Comparison of ENCODE assay signal across 9 mouse cellular contexts in the genomic region with DNA sequence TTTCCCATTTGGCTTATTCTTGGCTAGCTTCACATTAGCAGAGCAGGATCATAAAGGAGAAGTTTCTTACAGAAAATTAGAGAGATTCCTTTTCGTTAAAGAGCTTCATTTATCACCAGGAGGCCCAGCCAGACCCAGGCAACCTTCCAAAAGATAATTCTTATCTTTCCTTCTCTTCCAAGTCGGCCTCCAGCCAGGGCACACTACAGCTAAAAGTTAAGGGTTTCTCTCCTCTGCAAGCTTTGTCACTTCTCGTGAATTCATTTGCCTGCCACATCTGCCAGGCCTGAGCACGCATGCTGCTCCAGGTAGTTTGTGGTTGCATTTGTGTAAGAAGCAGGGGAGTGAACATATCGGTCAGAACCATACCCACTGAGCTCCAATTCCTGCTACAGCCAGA. TPM values are rescaled to one million over a fixed set of nuclear protein-coding genes. Genes with fewer than 3 reads are reported as not detected.
DNase-seq lines count a peak whose midpoint lies in the region; ATAC-seq and TF ChIP-seq lines count a peak whose summit lies in the region.
"Had no signal": no experiment of that assay in that cellular context is flagged by ENCODE, and none has a peak within 500 bp of the region (broad histone marks: within the 10 kb centered on the region; RNA-seq: fewer than 3 reads in every experiment).

No protein-coding gene starts in this region.

- H3K27me3 ChIP-seq in hindbrain, embryonic 16.5 days (replicated peaks; ENCODE audit: control insufficient read depth, insufficient read depth, low read length) = no peaks in the 10 kb centered on the region
- H3K27me3 ChIP-seq in midbrain, embryonic 16.5 days (ENCODE audit: control insufficient read depth, insufficient read depth, low read depth, low read length) = no peaks in the 10 kb centered on the region
- H3K27me3 ChIP-seq: Patski had no signal

- H3K4me1 ChIP-seq in embryonic fibroblast, embryonic 13.5 days (ENCODE audit: control insufficient read depth, insufficient read depth, low read length) = no peaks in the 10 kb centered on the region
- H3K4me1 ChIP-seq in hindbrain, embryonic 16.5 days (ENCODE audit: control insufficient read depth, insufficient read depth, low read depth, low read length) = peaks cover 10% of the 10 kb centered on the region
- peaks cover 11% of the 10 kb centered on the region for H3K4me1 ChIP-seq in midbrain, embryonic 16.5 days (ENCODE audit: control insufficient read depth, insufficient read depth, low read length)

- no peak for ATAC-seq in hindbrain, embryonic 16.5 days
- no peak for ATAC-seq in midbrain, embryonic 16.5 days

- no peaks in the 10 kb centered on the region for H3K9me3 ChIP-seq in hindbrain, embryonic 16.5 days (ENCODE audit: control insufficient read depth, low read length)
- H3K9me3 ChIP-seq in midbrain, embryonic 16.5 days (replicated peaks; ENCODE audit: control insufficient read depth, low read length, poor library complexity, severe bottlenecking) = no peaks in the 10 kb centered on the region

- H3K4me2 ChIP-seq in hindbrain, embryonic 16.5 days (ENCODE audit: low read length) = peak overlapping the region; percentile 84
- peak overlapping the region; percentile 78 for H3K4me2 ChIP-seq in midbrain, embryonic 16.5 days (ENCODE audit: low read length)

- peak overlapping the region; percentile 68; the same call in 1 of the 2 replicates for H3K27ac ChIP-seq in embryonic fibroblast, embryonic 13.5 days (ENCODE audit: insufficient read depth, low read length)
- no peak overlapping the region for H3K27ac ChIP-seq in hindbrain, embryonic 16.5 days (ENCODE audit: low read depth, low read length)
- no peak overlapping the region for H3K27ac ChIP-seq in midbrain, embryonic 16.5 days (ENCODE audit: low read length)

- no peak for TF ChIP-seq POLR2A in embryonic fibroblast, embryonic 13.5 days (IDR thresholded peaks at IDR 0.05; ENCODE audit: low read depth, low read length)

- DNase-seq in kidney, postnatal 4 days = peak; percentile 22 to 34
- no peak for DNase-seq in kidney, adult 8-10 months
- no peak for DNase-seq in adipocyte (ENCODE audit: low spot score)
- no peak for DNase-seq in urinary bladder, postnatal 14 days (ENCODE audit: low spot score)
- no peak for DNase-seq in lung, postnatal 36 days

- H3K4me3 ChIP-seq in embryonic fibroblast, embryonic 13.5 days (ENCODE audit: insufficient read depth, low read length) = no peak overlapping the region
- H3K4me3 ChIP-seq in hindbrain, embryonic 16.5 days (ENCODE audit: low read length) = no peak overlapping the region; the same call in 1 of the 2 replicates
- peak overlapping the region; percentile 92; the same call in 1 of the 2 replicates for H3K4me3 ChIP-seq in midbrain, embryonic 16.5 days (ENCODE audit: low read depth, low read length)

- H3K9ac ChIP-seq in hindbrain, embryonic 16.5 days (ENCODE audit: low read depth, low read length) = no peak overlapping the region; the same call in 1 of the 2 replicates
- H3K9ac ChIP-seq in midbrain, embryonic 16.5 days (ENCODE audit: low read depth, low read length) = no peak overlapping the region

- no peak for TF ChIP-seq CTCF in embryonic fibroblast, embryonic 13.5 days (IDR thresholded peaks at IDR 0.05; ENCODE audit: borderline replicate concordance, insufficient read depth, low read length)

- 58% methylated on average over 5 of the region's 5 CpGs for WGBS in hindbrain, embryonic 16.5 days
- WGBS in midbrain, embryonic 16.5 days = 62% methylated on average over 5 of the region's 5 CpGs

- H3K36me3 ChIP-seq in hindbrain, embryonic 16.5 days (ENCODE audit: control insufficient read depth, insufficient read depth, low read length) = peaks cover 5% of the 10 kb centered on the region; the same call in 1 of the 2 replicates
- H3K36me3 ChIP-seq in midbrain, embryonic 16.5 days (ENCODE audit: control insufficient read depth, insufficient read depth, low read length) = peaks cover 5% of the 10 kb centered on the region

RNA-seq across cellular contexts. Expression of a gene that starts 0.8 kb away (rescaled TPM):
- polyA plus RNA-seq in embryonic fibroblast, embryonic 13.5 days (2011; ENCODE audit: insufficient read length, low read depth, missing spikeins) = 30.4 and 33.2 TPM in 2 replicates
- 14.5 and 16.3 TPM in 2 replicates for polyA plus RNA-seq in hindbrain, embryonic 16.5 days (2015; fragmentation: Nextera tagmentation; extraction: Ambion mirVana)
- polyA plus RNA-seq in midbrain, embryonic 16.5 days (2015; fragmentation: Nextera tagmentation; extraction: Ambion mirVana) = 13.5 and 13.6 TPM in 2 replicates

RNA-seq across cellular contexts. Expression of a gene that starts 30.7 kb away (rescaled TPM):
- polyA plus RNA-seq in embryonic fibroblast, embryonic 13.5 days (2011; ENCODE audit: insufficient read length, low read depth, missing spikeins) = not detected in 2 replicates
- polyA plus RNA-seq in hindbrain, embryonic 16.5 days (2015; fragmentation: Nextera tagmentation; extraction: Ambion mirVana) = not detected in 2 replicates
- polyA plus RNA-seq in midbrain, embryonic 16.5 days (2015; fragmentation: Nextera tagmentation; extraction: Ambion mirVana) = not detected in 2 replicates
- polyA plus RNA-seq: Patski had no signal

RNA-seq across cellular contexts. Expression of a gene that starts 49.6 kb away (rescaled TPM):
- polyA plus RNA-seq in embryonic fibroblast, embryonic 13.5 days (2011; ENCODE audit: insufficient read length, low read depth, missing spikeins) = not detected in 2 replicates
- polyA plus RNA-seq in hindbrain, embryonic 16.5 days (2015; fragmentation: Nextera tagmentation; extraction: Ambion mirVana) = 0.12 TPM in 1 of 2 replicates, not detected in the other
- polyA plus RNA-seq in midbrain, embryonic 16.5 days (2015; fragmentation: Nextera tagmentation; extraction: Ambion mirVana) = 0.18 TPM in 1 of 2 replicates, not detected in the other
- polyA plus RNA-seq: Patski had no signal

RNA-seq across cellular contexts. Expression of a gene that starts 52.5 kb away (rescaled TPM):
- not detected in 2 replicates for polyA plus RNA-seq in embryonic fibroblast, embryonic 13.5 days (2011; ENCODE audit: insufficient read length, low read depth, missing spikeins)
- not detected in 2 replicates for polyA plus RNA-seq in hindbrain, embryonic 16.5 days (2015; fragmentation: Nextera tagmentation; extraction: Ambion mirVana)
- polyA plus RNA-seq in midbrain, embryonic 16.5 days (2015; fragmentation: Nextera tagmentation; extraction: Ambion mirVana) = not detected in 2 replicates
- polyA plus RNA-seq: Patski had no signal

RNA-seq across cellular contexts. Expression of a gene that starts 58.4 kb away (rescaled TPM):
- polyA plus RNA-seq in embryonic fibroblast, embryonic 13.5 days (2011; ENCODE audit: insufficient read length, low read depth, missing spikeins) = 98.1 and 112 TPM in 2 replicates
- 157 and 169 TPM in 2 replicates for polyA plus RNA-seq in hindbrain, embryonic 16.5 days (2015; fragmentation: Nextera tagmentation; extraction: Ambion mirVana)
- 144 and 152 TPM in 2 replicates for polyA plus RNA-seq in midbrain, embryonic 16.5 days (2015; fragmentation: Nextera tagmentation; extraction: Ambion mirVana)

Comparison
In these comparisons a context has a peak if more than half of its experiments do, and no peak if none do; other contexts are left out.
1. DNase-seq: peak in kidney, postnatal 4 days (2 of 2); none in kidney, adult 8-10 months (0 of 2), adipocyte (single experiment), urinary bladder, postnatal 14 days (single experiment) and lung, postnatal 36 days (single experiment).